Mouse (Mus musculus) fibroblast of lung, adult 2 months (primary cell): Measurements from ENCODE around the gene Blnk.

Experiments
- DNase-seq: peaks from one replicate; pipeline ENCODE4 v3.0.0-alpha.2; 2011; ENCODE audit warnings: low read depth

The Blnk gene

DNA sequence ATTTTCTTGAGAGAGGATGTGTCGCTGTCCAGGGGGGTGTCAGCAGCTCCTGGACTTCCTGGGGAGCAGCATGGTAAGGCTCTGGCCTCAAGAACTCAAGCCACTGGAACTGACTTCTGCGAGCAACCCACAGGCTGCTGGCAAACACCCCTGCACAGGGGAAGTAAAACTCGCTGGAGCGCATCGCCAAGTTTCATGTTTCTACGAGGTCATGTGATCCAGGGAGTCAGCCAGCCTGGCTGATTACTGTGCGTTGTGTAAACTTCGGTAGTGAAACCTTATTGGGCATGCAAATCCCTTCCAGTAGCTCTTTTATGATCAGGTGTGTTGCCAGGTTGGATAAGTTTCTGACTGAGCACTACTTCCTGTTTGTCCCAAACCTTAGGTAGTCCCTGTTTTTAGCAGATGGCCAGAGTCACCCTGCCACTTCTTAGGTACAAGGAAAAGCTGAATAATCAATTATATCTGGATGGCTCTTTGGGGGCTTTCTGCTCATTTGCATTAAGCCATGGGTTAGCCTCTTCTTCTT lies at the start of gene Blnk:
Gene Blnk, minus strand, starts transcription at position 479 of the 529 bp plus-strand sequence.
- DNase-seq: no peak

DNA sequence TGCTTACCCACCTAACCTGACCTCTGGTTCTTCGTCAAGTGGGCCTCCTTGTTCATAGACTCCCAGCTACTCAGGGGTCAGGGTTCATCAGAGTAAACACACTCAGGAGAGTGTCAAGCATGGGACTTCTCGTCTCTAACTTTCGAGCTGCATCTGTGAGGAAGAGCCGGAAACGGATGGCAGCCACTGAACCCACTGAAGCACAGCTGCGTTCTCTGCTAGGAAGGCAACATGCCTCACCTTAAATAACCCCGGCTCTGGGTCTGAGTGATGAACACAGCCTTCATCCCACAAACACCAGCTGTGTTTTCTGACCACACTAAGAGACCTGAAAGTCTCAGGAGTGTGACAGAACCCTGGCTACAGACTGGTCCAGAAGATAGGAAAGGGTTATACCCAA lies 44.8 kb upstream of the Blnk start:
- DNase-seq: no peak

DNA sequence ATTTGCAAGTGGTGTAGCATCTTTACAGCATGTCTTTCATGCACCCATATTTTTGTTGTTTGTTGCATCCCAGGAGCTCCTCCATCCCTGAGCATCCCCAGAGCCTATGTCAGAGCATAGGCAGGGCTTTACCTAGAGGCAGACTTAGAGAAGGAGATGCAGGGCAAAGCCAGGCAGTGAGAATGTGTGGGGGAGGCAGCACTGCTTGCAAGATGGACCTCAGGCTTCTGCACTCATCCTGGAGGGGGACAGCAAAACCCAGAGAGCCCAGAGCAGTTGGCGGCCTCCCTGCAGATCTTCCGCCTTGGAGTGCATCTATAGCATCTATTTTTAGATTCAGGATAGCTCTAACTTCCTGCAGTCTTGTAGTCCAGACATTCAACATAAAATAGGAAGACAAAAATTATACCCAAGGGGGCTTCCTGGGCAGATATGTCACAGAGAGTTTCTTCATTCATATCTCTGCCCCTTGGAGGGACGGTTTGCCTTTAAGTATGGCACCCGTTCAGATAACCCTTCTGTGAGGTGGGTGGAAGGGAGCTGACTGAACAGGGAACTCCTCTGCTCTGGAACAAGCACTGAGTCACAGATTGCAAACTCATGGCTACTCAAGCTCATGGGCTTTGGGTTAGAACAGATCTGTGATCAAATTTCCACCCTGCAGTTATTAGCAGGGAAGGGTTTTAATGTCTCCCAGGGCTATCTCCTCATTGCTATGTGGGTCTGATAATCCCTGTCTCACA lies 41.6 kb upstream of the Blnk start:
- DNase-seq: no peak

DNA sequence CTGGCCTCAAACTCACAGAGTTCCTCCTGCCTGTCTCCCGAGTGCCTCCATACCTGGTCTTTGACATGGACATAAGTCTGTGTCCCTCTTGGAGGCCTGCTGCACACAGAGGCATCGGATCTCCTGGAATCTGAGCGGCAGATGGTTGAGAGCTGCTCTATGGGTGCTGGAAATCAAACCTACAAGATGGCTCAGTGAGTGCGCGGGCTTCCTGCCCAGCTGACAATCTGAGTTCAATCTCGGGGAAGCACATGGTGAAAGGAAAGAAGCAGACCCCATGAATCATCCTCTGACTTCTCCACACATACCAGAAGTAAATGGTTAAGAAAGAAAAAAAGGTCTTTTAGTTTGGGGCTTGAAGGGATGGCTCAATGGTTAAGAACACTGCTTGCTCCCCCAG lies 37.5 kb upstream of the Blnk start:
- no peak for DNase-seq

DNA sequence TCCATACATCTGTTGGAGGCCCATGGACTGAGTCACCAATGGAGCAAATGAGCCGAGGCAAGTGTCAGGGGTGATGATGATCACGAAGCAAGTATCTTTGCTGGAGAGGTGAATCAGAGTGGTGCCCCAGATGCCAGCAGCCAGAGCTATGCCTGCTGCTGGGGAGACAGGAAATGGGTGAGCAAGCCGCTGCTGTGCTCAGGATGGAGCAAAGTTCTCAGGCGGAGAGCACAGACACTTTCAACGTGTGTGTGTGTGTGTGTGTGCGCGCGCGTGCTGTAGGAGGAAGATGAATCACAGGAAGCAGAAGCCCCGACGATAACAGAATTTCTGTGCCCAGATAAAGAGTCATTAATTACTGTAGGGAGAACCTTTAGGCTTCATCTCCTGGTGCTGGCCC lies 36.7 kb upstream of the Blnk start:
- no peak for DNase-seq

DNA sequence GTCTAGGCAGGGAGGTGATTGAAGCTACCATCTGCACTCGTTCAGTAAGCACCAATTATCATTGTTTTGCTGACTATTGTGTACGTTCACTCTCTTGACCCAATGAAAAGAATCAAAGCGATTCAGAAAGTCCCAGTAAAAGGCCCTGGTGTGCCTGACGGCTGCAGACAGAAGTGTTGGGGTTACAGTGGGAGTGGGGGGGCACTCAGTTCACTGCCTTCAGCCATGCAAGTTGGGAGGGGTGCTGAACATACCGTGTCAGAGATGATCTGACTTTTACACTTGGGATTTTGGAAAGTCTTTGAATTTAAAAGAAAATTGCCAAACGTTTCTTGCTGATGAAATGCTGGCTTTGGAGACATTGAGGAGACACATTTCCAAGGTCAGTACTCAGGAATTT lies 35.8 kb upstream of the Blnk start:
- no peak for DNase-seq

DNA sequence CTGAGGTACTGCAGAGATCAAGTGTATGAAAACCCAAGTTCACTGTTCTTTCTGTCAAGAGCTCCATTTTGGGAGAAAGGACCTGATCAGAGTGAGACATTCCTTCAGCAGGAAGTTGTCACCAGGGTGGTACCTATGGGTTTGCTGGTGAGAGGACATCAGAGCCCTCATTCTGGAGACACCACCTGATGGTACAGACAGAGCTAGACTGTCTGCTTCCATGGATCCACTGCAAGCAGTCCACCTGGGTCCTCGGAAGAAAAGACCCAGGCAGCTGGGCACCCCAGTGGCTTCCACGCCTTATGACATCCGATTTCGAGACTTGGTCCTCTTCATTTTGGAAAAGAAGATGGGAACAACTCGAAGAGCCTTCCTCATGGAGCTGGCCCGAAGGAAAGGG lies 34.9 kb upstream of the Blnk start, which contains the start of gene Dntt:
Gene Dntt, plus strand, starts transcription at position 57 of the 400 bp plus-strand sequence.
- no peak for DNase-seq

DNA sequence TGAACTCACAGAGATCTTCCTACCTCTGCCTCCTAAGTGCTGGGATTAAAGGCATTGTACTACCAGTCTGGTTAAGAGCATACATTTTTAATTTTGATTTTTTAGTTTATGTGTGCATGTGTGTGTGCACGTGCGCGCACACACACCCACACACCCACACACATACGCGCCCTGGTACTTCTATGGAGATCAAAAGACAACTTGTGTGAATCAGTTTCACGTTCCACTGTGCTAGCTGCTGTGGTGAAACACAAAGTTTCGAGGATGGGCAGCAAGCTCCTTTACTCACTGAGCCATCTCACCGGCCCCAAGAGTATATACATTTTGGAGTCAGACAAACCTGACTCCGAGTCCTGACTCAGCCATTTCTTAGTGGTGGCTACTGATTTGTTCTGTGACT lies 33.3 kb upstream of the Blnk start:
- DNase-seq: no peak

DNA sequence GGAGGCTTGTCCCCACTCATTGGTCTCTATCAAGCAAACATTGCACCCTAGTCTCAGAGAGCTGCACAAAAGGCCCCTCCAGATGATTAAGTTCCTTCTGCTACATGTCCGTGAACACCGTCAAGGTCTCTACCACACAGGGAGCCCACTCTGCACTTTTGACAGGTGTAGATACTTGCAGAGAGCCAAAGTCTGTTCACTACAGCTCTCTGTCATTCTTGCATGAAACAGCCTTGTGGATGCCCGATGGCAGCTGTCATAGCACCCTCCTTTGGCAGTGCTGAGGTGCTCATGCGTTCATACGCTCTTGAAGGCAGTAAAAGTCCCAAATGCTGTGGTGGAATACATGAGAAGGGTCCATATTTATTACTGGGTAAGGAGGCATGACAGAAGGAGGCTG lies 32.7 kb upstream of the Blnk start:
- DNase-seq: no peak

DNA sequence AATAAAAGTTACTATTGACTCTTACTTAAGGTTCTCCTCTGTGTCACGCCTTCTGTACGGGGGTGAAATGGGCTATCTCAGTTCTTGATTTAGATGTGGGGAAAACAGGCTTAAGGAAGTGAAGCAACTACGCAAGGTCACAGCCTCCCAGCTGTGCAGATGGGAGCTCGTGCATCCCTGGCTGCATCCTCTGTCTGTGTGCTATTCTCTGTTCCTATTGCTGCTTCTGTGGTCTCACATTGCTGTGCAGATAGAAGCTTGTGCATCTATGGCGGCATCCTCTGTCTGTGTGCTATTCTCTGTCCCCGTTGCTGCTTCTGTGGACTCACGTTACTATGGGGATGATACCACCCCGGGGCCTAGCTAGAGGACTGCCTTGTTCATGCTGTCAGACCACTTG lies 32.2 kb upstream of the Blnk start:
- no peak for DNase-seq

DNA sequence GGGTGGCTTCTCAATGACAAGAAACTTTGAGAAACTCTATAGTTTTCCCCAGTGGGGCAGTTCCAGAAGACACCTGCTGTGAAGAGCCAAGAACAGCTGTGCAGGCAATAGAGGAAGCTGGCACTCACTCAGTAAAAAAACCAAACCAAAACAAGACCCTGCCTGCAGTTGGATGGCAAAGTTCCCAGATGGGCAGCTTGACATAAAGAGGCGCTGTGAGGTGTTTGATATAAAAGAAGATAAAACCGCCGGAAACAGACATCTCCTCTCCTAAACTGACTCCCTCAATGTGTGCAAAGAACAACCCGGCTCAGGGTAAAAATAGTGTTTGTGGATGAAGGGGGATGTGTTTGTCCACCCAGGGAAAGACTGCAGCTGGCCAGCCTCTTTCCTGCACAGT lies 27.9 kb upstream of the Blnk start:
- DNase-seq: no peak

DNA sequence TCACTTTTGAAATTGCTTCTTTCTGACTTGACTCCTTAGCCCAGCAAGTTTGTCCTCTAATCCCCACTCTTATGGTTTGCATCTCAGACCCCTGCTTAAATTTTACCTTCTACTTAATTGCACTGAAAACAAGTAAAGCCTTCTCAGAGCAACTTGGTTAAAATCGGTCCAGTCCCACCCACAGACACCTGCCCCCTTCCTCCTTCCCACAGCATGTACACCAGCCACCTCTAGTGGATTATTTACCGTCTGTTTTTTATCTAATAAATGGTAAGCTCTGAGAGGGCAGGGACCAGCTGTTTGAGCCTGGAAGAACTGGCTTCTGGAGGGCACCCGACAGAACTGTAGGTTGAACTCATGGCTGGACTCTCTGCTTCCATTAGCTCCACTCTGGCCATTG lies 26.2 kb upstream of the Blnk start:
- no peak for DNase-seq

DNA sequence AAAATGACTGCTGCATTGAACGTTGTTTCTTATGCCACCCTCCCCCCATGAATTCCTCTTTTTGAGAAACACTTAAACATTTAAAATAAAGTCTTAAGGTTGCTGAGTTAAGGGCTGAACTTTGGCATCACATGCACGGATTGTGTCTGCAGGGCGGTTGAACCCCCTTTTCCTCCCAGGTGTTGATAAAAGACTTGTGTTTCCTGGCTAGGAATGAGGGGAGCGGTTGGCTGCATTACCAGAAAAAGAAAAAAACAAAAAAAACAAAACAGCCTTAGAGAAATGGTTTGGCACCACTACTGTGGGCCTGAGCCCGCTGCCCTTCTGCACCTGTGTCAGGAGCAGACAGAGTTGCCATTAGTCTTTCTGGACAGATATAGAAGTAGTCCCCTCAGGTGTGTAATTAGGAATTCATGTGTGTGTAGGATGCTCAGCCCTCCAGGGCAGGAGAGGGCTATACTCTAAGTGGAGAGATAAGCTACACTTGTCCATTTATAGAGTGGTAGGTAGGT lies 24.9 kb upstream of the Blnk start:
- no peak for DNase-seq

DNA sequence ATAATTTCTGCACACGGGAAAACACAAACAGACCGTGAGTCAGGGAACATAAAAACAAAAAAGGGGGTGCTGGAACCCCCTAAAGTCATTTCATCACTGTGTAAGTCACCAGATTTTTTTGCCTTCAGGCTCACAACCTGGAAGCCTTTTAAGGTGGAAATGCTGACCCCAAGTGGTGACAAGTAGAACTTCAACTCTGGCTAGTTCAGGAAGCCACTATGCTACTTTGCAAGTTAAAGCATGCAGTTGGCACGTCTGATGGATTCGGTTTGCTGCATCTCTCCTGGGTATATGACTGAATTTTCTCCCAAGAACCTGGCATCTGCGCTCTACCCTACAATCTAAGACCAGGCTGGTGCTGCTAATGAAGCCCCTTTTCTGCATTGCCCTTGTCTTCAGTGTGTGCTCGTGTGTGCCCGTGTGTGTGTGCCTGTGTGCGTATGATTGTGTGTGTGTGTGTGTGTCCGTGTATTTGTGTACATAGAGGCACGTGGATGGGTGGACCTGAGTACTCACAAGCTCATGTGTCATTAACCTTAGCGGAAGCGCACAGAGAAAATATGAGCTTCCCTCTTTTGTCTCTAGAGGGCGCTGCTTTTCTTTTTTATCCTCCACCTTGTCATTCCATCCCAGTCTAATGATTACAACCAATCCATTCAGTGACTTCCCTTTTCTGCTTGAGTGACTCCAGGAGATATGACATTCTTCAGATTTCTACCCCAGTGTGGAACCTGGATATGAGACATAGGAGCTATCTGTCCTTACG lies 21.8 kb upstream of the Blnk start:
- DNase-seq: no peak

DNA sequence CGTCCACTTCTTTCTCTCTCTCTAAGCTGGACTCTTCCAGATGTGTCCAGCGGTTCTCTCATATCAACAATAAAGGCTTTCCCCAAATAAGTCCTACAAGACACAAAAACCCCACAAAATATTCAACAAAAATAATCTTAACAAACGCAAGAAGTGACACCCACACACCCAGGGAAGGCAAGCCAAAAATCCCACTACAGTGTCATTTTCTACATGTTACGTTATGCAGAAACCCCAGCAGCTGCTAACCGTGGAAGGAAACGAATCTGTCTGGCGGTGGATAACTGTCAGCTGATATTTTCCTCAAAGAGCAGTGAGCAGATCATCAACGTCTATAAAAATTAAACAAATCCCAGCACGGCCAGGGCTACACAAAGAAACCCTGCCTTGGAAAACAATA lies 19.7 kb upstream of the Blnk start:
- DNase-seq: no peak

DNA sequence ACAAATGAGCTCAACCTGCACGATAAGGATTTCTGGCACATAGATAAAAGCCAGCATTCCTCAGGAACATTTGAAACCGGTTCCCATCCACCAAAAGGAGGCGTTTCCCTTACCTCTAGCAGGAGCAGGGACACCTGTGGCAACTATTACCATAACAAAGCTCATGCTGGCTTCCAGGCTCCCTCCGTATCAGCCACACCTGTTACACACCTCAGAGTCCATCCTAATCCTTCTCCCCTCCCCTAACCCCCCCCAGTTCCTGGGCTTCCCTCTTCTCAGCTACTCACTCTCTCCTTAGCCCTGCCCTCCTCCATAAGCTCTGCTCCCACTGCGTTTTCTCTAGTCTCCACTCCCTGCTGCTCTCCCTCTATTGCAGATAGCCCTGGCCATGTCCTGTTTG lies 19.3 kb upstream of the Blnk start:
- DNase-seq: no peak

DNA sequence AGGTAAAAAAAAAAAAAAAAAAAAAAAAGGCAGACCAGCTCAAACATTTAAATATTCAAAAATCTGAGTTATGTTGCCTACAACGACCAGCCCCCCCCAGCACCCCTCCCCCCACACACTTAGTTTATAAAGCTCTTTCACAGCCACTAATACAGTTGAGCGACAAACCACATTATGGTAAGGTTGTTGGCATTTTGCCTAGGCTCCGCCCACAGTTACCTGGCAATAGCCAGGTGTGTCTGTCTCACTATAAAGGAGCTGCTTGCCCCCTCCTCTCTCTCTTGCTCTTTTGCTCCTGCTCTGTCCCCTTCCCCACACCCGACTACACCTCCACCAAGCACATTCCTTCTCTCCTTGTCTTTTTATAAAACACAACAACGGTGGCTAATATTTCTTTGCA lies 17.3 kb upstream of the Blnk start:
- DNase-seq: no peak

DNA sequence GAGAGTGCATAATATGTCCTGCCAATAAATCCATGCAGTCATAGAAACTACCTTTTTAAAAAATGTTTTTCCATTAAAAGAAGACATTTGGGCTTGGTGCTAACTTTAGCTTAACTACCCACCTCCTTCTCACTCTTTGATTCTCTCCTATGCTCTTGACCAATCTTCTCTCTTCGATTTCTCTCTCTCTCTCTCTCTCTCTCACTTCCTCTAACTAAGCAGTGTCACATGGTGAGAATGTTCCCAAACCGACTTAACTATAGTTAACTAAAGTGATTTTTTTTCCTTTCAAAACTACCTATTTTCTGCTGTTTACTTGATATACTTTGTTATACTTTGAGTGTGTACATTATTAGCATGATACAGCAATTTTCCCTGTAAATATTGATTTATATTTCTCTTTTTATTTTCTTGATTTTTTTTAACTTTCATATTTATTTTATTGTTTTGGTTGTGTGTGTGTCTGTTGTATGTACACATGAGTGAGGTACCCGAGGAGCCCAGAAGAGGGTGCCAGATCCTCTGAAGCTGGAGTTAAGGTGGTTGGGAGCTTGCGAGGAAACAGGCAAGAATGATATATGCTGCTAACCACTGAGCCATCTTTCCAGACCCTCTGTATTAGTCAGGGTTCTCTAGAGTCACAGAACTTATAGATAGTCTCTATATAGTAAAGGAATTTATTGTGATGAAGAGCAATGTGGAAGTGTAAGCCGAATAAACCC lies 14.5 kb upstream of the Blnk start:
- no peak for DNase-seq

DNA sequence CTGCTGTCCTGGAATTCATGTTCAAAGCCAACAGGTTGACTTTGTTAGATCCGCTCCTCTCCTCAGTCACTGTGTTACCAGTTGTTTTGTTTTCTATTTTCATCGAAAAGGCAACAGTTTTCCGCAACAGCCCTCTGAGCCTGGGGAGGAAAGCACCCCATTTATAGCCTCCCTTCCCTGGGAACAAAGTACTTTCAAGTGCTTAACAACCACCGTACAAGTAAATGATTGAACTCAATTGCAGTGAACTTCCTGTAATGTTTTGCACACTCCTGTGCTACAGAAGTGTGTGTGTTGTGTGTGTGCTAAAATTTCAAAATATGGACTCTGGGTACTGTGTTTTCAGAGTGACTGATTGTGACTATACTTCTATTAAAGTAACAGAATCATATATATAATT lies 13.4 kb upstream of the Blnk start:
- no peak for DNase-seq

DNA sequence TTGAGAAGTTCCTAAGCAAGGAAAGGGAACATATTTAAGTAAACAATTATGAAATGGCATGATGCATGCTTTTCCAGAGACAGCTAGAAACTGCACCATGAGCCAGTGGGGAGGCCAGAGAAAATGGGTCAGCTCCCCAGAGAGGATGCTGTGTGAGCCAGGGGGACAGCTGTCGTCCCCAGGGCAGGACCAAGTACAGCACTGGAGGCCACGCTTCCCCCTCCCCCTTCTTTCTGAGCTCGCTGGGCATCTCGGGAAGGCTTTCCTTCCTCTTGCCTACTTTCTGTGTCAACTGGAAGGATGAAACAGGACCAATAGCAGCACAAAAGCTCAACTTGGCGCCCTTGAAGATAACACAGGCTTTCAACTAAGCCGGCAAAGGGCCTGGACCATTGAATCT lies 13.0 kb upstream of the Blnk start:
- DNase-seq: no peak

DNA sequence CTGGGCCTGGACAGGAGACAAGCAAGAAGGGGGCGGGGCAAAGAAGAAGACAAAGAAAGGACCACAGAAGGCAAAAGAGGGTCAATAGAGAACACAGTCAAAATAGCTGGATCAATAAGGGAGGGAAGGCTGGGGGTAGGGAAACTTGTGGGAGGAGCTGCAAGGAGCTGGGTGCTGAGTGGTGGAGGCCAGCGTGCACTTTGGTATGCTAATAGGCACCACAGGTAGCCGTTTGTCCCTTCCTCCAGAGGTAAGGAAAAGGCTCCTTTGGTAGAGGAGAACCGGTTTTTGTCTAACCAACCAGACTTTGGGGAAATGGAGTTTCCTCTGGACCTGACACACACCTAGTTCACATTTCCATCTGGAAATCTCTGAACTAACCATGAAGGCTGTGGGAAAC lies 12.3 kb upstream of the Blnk start:
- DNase-seq: no peak

DNA sequence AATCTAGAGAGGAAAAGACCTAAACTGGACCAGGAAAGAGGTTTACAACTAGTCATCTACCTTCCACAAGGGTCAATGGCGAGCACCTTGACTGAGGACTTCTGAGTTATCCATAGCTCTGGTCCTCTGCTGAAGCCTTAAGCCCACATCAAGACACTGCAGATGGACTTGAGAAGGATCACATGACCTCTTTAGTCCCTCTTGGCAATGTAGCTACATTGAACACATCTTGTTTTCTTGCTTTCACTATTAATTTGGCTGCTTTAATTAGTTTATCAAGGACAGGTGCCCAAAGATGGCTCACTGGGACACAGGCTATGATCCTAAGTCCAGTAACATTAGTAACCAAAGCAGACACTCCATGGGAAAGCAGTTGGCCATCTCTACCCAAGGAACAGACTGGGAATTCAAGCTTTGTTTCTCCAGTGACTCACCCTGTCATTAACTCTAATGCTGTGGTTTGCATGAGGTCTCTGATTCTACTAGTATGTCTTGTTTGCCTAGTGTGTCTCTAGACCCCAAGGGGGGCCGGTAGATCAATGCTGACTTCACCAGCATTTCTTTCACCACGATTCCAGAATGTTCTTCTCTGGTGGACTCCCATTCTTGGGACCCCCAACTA lies 9.5 kb upstream of the Blnk start:
- DNase-seq: no peak
